Mouse (Mus musculus) small intestine, adult 2 months (tissue): ENCODE results near the gene Ccl20.

Experiments
- CTCF ChIP-seq: fragments of 200-500 bp; IDR thresholded peaks from 2 replicates; pipeline ENCODE4 v1.5.1; 2012; ENCODE audit warnings: low read depth, mild to moderate bottlenecking, control low read depth, inconsistent platforms, low read length, moderate library complexity, mixed read lengths; ENCODE audit not compliant: insufficient replicate concordance, insufficient read length; ENCODE audit errors: extremely low read depth
- POLR2A ChIP-seq: fragments of 200-500 bp; IDR thresholded peaks from 2 replicates; pipeline ENCODE4 v1.6.1; 2012; ENCODE audit warnings: low read depth, mild to moderate bottlenecking, control low read depth, inconsistent platforms, low read length, moderate library complexity

DNA sequence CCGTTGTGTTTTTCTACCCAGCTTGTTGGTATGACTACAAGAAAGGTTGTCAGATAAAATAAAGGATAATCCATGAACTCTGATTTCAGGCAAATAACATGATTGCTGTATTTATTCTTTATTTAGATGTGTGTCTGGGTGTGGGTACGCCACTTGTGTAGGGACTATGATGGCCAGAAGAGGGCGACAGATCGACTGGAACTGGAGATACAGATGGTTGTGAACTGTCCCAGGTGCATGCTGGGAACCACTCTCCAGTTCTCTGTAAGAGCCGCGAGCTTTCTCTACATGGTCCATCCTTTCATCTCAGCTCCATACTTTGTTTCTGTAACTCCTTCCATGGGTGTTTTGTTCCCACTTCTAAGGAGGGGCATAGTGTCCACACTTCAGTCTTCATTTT lies 22.2 kb downstream of the Ccl20 start:
- no peak for TF ChIP-seq CTCF
- TF ChIP-seq POLR2A, result no peak
